In the genomic region with DNA sequence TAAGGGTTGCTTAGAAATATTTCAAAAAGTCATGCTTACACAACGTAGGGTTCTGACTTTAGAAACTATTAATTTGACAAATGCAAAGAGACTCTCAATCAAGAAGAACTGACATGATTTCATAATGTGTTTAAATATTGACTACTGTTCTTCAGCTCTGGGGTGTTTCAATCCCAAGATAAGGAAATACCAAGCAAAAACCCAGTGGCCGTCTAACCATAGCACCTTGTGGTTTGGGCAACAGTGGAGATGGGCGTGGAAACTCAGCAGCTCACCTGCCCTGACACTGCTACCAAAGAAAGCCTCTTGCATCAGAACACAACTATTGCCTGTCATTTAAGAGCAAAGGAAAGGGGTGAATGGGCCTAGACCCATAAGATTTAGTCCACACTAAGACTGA, we compare ENCODE assay signal across 11 mouse cellular contexts.
"Had no signal": no experiment of that assay in that cellular context is flagged by ENCODE, and none has a peak within 500 bp of the region (broad histone marks: within the 10 kb centered on the region; RNA-seq: fewer than 3 reads in every experiment).

No protein-coding gene starts in this region.

- H3K27me3 ChIP-seq: intestine, embryonic 15.5 days; limb, embryonic 12.5 days; liver, embryonic 15.5 days had no signal

- H3K36me3 ChIP-seq: intestine, embryonic 15.5 days; limb, embryonic 12.5 days; liver, embryonic 15.5 days; midbrain, embryonic 12.5 days had no signal

- ATAC-seq: intestine, embryonic 15.5 days; midbrain, embryonic 16.5 days had no signal

- H3K4me2 ChIP-seq: intestine, embryonic 15.5 days; limb, embryonic 12.5 days; liver, embryonic 15.5 days; midbrain, embryonic 12.5 days had no signal

- H3K4me3 ChIP-seq: intestine, embryonic 15.5 days; limb, embryonic 12.5 days; liver, embryonic 15.5 days; midbrain, embryonic 12.5 days had no signal

- H3K9me3 ChIP-seq: intestine, embryonic 15.5 days; limb, embryonic 12.5 days; liver, embryonic 15.5 days; midbrain, embryonic 12.5 days had no signal

- H3K4me1 ChIP-seq: intestine, embryonic 15.5 days; liver, embryonic 15.5 days; midbrain, embryonic 12.5 days had no signal

- H3K9ac ChIP-seq: intestine, embryonic 15.5 days; limb, embryonic 12.5 days; liver, embryonic 15.5 days; midbrain, embryonic 12.5 days had no signal

- DNase-seq: kidney, adult 18-20 months; kidney, postnatal 10 days; kidney, postnatal 4 days; liver; right cerebral cortex, postnatal 14 days; thymus, postnatal 4 days had no signal

- H3K27ac ChIP-seq: intestine, embryonic 15.5 days; limb, embryonic 12.5 days; liver, embryonic 15.5 days; midbrain, embryonic 12.5 days had no signal
